Mouse (Mus musculus): ENCODE results near the gene 1700025C18Rik. TPM values are rescaled to one million over a fixed set of nuclear protein-coding genes. Genes with fewer than 3 reads are reported as not detected.

Gene 1700025C18Rik
- not detected in 2 replicates for total RNA-seq (2021)
- long read RNA-seq = 0 reads

- DNase-seq = no peak
Measured at GRCm38 (mm10) chr2:165090650-165091049, at the start of gene 1700025C18Rik. TSS of gene 1700025C18Rik (minus strand) at chr2:165090750.

DNA sequence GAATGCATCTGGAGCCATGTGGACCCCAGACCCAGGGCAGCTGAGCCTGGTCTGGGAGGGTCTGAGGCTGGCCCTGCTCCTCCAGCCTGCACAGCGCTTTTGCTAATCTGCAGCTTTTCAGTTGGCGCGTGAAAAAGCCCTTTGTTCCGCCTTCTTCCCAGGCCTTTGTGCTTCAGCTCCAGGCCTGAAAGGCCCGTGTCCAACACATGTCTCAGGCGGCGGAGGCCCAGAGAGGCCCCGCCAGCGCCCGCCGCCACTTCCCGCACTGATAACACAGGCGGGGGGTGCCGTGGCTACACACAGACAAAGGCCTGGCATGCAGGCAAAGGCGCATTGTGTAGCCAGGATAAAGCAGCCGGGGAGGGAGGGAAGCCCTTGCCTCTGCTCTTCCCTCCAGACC is 45.5 kb upstream of the 1700025C18Rik start:
- DNase-seq = no peak

DNA sequence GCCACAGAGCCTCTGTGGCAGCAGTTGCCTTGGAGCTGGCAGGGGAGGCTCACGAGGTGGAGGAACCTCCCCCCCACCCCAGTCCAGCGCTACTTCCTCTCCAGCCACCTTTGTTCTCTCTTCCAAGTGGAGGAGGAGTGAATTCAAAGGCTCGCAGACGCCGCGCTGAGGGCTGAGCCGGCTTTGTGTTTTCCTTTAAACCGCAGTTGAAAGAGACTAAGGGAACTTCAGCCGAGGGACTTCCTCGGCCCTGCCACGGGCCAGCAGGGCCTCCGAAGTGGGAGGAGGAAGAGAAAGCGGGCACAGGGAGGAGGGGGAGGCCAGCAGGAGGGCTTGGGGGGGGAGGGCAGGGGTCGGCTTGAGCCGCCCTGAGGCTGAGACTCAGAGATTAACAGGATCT is 43.0 kb upstream of the 1700025C18Rik start:
- DNase-seq = no peak

DNA sequence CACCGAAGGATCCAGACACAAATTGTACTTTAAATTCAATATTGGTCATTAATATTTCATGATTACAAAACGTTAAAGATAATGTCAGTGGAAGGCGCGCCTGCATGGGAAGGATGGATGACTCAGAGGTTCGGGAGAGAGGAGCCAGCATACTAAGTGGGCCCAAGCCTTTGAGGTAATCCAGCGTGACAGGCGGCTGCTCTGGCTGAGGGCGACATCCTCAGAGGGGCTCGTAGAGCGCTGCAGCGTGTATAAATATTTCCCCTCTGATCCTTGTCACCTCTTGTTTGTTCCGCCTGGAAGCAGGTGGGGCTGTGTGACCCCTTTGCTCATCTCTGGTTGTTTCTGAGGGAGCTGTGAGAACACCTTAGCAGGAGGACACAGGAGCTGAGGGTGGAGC is 40.9 kb upstream of the 1700025C18Rik start:
- DNase-seq = no peak

GRCm38 (mm10) chr2:165129189-165129588 is 38.6 kb upstream of the 1700025C18Rik start:
- DNase-seq = no peak

GRCm38 (mm10) chr2:165126896-165127562 is 36.5 kb upstream of the 1700025C18Rik start:
- DNase-seq = no peak

DNA sequence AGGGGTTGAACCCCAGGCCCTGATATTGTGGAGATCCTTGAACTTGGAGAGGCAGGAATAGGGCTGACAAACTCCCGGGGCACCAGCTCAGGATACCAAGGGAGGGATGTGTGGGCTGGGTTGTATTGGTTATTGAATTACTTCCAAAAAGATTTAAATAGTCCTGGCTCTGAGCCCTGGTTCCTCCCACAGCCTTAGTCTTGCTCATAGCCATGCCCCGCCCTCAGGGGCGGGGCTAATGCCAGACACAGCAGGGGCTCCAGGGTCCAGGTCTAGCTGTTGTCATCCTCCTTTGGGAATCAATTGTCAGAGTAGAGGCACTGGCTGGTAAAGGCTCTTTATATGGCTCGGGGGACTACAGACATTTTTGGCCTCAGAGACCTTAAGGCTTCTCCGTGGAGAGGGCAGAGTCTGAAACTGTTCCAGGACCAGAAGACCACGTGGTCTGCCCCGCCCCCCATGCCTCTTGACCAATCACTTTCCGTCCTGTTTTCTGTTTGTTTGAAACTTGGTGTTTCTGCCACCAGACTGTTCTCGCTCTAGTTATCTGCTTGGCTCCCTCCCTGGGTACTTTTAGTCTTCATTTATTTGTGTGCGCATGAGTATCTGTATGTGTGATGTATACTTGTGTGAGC is 30.8 kb upstream of the 1700025C18Rik start:
- DNase-seq = no peak

DNA sequence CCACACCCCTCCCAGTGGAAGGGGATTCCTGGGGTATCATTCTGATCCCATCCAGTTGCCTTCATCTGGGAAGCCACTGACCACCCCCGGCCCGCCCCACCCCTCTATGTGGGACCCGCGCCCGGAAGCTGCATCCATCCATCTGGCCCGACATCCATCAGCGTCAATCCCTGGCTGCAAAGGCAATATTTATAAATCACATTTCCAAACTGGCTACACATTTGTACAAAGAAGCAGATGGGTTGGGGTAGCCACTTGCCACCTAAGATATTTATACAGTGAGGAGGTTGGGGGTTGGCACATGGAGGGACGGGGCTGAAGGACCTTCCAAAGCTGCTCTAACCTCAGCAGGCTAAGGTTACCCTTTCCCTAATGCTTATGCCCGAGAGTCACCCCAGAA is 30.2 kb upstream of the 1700025C18Rik start:
- DNase-seq = no peak

GRCm38 (mm10) chr2:165113733-165114132 is 23.2 kb upstream of the 1700025C18Rik start:
- DNase-seq = no peak

GRCm38 (mm10) chr2:165112149-165112548 is 21.6 kb upstream of the 1700025C18Rik start:
- DNase-seq = peak; percentile 94

- DNase-seq = no peak
Measured at GRCm38 (mm10) chr2:165106585-165106984, 16.0 kb upstream of the 1700025C18Rik start.

- DNase-seq = no peak
Measured at GRCm38 (mm10) chr2:165105513-165106079, 15.0 kb upstream of the 1700025C18Rik start.

- DNase-seq = no peak
Measured at GRCm38 (mm10) chr2:165102920-165103319, 12.4 kb upstream of the 1700025C18Rik start.

- DNase-seq = no peak
Measured at GRCm38 (mm10) chr2:165100749-165101148, 10.2 kb upstream of the 1700025C18Rik start.

DNA sequence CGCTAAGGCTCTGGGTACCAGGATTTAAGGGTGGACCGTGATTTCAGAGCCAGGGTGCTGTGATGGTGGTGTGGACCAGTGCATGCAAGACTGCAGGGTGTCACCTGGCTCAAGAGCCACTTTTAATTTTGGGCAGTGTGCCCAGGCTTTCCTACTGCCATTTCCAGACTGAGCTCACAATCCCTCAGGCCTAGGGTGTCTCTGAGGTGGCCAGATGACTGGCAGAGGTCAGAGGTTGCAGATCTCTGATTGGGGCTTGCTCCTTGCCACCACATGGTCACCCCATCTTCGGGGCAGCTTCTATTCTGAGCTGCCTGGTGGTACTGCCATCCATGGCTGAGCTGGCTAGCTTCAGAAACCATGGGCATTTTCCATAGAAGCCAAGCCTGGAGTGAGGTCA is 8.3 kb upstream of the 1700025C18Rik start:
- DNase-seq = no peak

- no peak for DNase-seq
Measured at GRCm38 (mm10) chr2:165096367-165096766, 5.8 kb upstream of the 1700025C18Rik start.

GRCm38 (mm10) chr2:165092393-165092792 is 1.8 kb upstream of the 1700025C18Rik start:
- DNase-seq = no peak

- peak; percentile 67 for DNase-seq
Measured at GRCm38 (mm10) chr2:165091433-165091965, 949 bp upstream of the 1700025C18Rik start.

GRCm38 (mm10) chr2:165089470-165089869 is 1.1 kb downstream of the 1700025C18Rik start:
- no peak for DNase-seq

- DNase-seq = no peak
Measured at GRCm38 (mm10) chr2:165086634-165087033, 3.9 kb downstream of the 1700025C18Rik start.

DNA sequence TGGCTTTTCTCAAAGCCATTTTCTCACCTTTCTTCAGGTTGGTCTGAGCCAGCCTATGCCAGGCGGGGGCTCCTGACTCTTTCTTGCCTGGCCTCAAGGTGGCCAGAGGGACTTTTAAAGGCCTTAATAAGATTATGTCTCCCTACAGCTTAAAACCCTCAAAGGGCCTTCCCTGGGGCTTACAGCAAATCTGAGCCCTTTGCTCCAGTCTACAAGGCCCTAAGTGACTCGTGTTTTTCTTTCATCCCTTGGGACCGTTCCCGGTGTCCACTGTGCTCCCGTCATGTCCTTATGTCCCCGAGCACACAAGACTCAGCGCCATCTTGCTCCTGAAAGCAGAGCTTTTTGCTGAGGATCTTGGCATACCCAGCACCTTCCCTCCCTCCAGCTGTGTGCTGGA is 9.3 kb downstream of the 1700025C18Rik start:
- DNase-seq = no peak

- DNase-seq = peak; percentile 37
Measured at GRCm38 (mm10) chr2:165080657-165081056, 9.9 kb downstream of the 1700025C18Rik start.

DNA sequence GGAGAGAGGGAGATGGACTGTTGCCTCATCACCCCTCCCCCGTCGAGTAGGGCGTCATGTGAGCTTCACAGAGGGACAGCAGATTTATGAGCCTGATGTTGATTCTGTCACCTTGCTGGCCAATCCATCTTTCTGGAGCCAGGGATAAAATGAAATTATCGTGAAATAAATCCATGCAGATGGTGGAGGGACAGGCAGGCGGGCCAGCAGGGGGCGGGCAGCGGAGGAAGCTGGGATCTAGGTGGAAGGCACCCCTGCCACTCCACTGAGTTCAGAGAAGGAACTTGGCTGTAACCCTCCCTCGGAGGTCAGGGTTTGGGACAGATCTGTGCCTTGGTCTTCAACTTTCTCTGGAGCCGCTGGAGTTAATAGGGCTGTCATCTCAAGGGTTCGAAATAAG is 11.9 kb downstream of the 1700025C18Rik start:
- peak; percentile 58 for DNase-seq

Measured in adrenal gland, postnatal 25 days (tissue).